Mouse (Mus musculus) MEL (cell line): Measurements from ENCODE around the gene BC030870. TPM values are rescaled to one million over a fixed set of nuclear protein-coding genes. Genes with fewer than 3 reads are reported as not detected.

Source experiments
- DNase-seq: peaks from one replicate; pipeline ENCODE4 v3.0.0; 2011; ENCODE audit warnings: low read depth, low spot score
- H3K27ac ChIP-seq: 2 replicates; pipeline ENCODE4 v1.5.1; 2012; ENCODE audit warnings: low read depth, mild to moderate bottlenecking, control low read depth, low read length, moderate library complexity; ENCODE audit not compliant: control insufficient read depth
- H3K27me3 ChIP-seq, 2 experiments: fragments of 150-350 bp in 1 of 2; sonication (generic) in 1 of 2; 2 replicates each; pipeline ENCODE4 v1.6.1; 2012; ENCODE audit warnings: low read length in 2 of 2, mild to moderate bottlenecking in 2 of 2, improper control_type of control experiment in 1 of 2, moderate library complexity in 1 of 2; ENCODE audit not compliant: insufficient read depth in 2 of 2, control insufficient read depth in 1 of 2
- H3K36me3 ChIP-seq, 2 experiments: 2 replicates each; pipeline ENCODE4 v1.6.1; 2012 to 2014; ENCODE audit warnings: low read length in 2 of 2, improper control_type of control experiment in 1 of 2, inconsistent platforms in 1 of 2, mild to moderate bottlenecking in 1 of 2; ENCODE audit not compliant: insufficient read depth in 2 of 2, control insufficient read depth in 1 of 2
- H3K4me1 ChIP-seq, 2 experiments: fragments of 150-350 bp in 1 of 2; sonication (generic) in 1 of 2; 2 replicates each; pipeline ENCODE4 v1.6.1; 2012; ENCODE audit warnings: low read length in 2 of 2, improper control_type of control experiment in 1 of 2, mild to moderate bottlenecking in 1 of 2; ENCODE audit not compliant: insufficient read depth in 2 of 2, control insufficient read depth in 1 of 2
- H3K4me3 ChIP-seq, 2 experiments: fragments of 150-350 bp in 1 of 2; sonication (generic) in 1 of 2; 2 replicates each; pipeline ENCODE4 v1.5.1; 2012; ENCODE audit warnings: low read depth in 2 of 2, low read length in 2 of 2, mild to moderate bottlenecking in 2 of 2, moderate library complexity in 2 of 2, control low read depth in 1 of 2, improper control_type of control experiment in 1 of 2; ENCODE audit not compliant: control insufficient read depth in 1 of 2, insufficient read depth in 1 of 2
- H3K79me2 ChIP-seq: 2 replicates; pipeline ENCODE4 v1.6.1; 2012; ENCODE audit warnings: mild to moderate bottlenecking, low read length, moderate library complexity; ENCODE audit not compliant: control insufficient read depth, poor library complexity, insufficient read depth
- H3K9ac ChIP-seq: 2 replicates; pipeline ENCODE4 v1.6.1; 2012; ENCODE audit warnings: low read depth, mild to moderate bottlenecking, control low read depth, low read length, moderate library complexity; ENCODE audit not compliant: control insufficient read depth, poor library complexity, severe bottlenecking
- H3K9me3 ChIP-seq: fragments of 150-350 bp; sonication (generic); replicated peaks from 2 replicates; pipeline ENCODE4 v1.6.1; 2012; ENCODE audit warnings: mild to moderate bottlenecking, low read length, improper control_type of control experiment, moderate library complexity; ENCODE audit not compliant: insufficient read depth
- CHD1 ChIP-seq: IDR thresholded peaks from 2 replicates; pipeline ENCODE4 v1.6.1; 2012; ENCODE audit warnings: low read depth, mild to moderate bottlenecking, inconsistent platforms, low read length, improper control_type of control experiment
- CHD2 ChIP-seq: IDR thresholded peaks from 2 replicates; pipeline ENCODE4 v1.6.1; 2011; ENCODE audit warnings: low read length, improper control_type of control experiment
- E2F4 ChIP-seq: IDR thresholded peaks from 2 replicates; pipeline ENCODE4 v1.6.1; 2011; ENCODE audit warnings: low read depth, low read length, improper control_type of control experiment, borderline replicate concordance
- EP300 ChIP-seq, 2 experiments: IDR thresholded peaks; 2 replicates each; pipeline ENCODE4 v1.6.1; 2011; ENCODE audit warnings: improper control_type of control experiment in 2 of 2, low read length in 2 of 2, low read depth in 1 of 2, mild to moderate bottlenecking in 1 of 2
- ETS1 ChIP-seq: IDR thresholded peaks from 2 replicates; pipeline ENCODE4 v1.6.1; 2012; ENCODE audit warnings: low read depth, mild to moderate bottlenecking, inconsistent platforms, low read length, improper control_type of control experiment, moderate library complexity
- GATA1 ChIP-seq: IDR thresholded peaks from 2 replicates; pipeline ENCODE4 v1.6.1; 2011; ENCODE audit warnings: low read depth, low read length, improper control_type of control experiment
- HCFC1 ChIP-seq: IDR thresholded peaks from 2 replicates; pipeline ENCODE4 v1.6.1; 2012; ENCODE audit warnings: low read depth, mild to moderate bottlenecking, inconsistent platforms, low read length, improper control_type of control experiment, moderate library complexity
- KAT2A ChIP-seq: conservative IDR thresholded peaks from 2 replicates; pipeline ENCODE4 v1.6.1; 2012; ENCODE audit warnings: low read depth, low read length, improper control_type of control experiment, inconsistent platforms
- MYB ChIP-seq: IDR thresholded peaks from 2 replicates; pipeline ENCODE4 v1.6.1; 2011; ENCODE audit warnings: mild to moderate bottlenecking, low read depth, low read length, improper control_type of control experiment
- MYC ChIP-seq: IDR thresholded peaks from 2 replicates; pipeline ENCODE4 v1.6.1; 2011; ENCODE audit warnings: low read depth, mild to moderate bottlenecking, low read length, improper control_type of control experiment, moderate library complexity
- NRF1 ChIP-seq: IDR thresholded peaks from 2 replicates; pipeline ENCODE4 v1.6.1; 2014; ENCODE audit warnings: low read depth, mild to moderate bottlenecking, inconsistent platforms, low read length, improper control_type of control experiment, moderate library complexity; ENCODE audit not compliant: poor library complexity, insufficient read depth, severe bottlenecking
- POLR2A ChIP-seq, 2 experiments: IDR thresholded peaks; 2 replicates each; pipeline ENCODE4 v1.6.1; 2011 to 2012; ENCODE audit warnings: low read length in 2 of 2, mild to moderate bottlenecking in 2 of 2, control low read depth in 1 of 2, improper control_type of control experiment in 1 of 2, low read depth in 1 of 2, moderate library complexity in 1 of 2; ENCODE audit not compliant: control insufficient read depth in 1 of 2, insufficient read depth in 1 of 2, poor library complexity in 1 of 2
- POLR2AphosphoS2 ChIP-seq: IDR thresholded peaks from 2 replicates; pipeline ENCODE4 v1.6.1; 2011; ENCODE audit warnings: low read length, improper control_type of control experiment
- POLR2AphosphoS5 ChIP-seq: IDR thresholded peaks from 2 replicates; pipeline ENCODE4 v1.6.1; 2012; ENCODE audit warnings: low read depth, borderline replicate concordance, mild to moderate bottlenecking, inconsistent platforms, low read length, moderate library complexity, mixed read lengths
- RCOR1 ChIP-seq: IDR thresholded peaks from 2 replicates; pipeline ENCODE4 v1.6.1; 2012; ENCODE audit warnings: low read depth, mild to moderate bottlenecking, inconsistent platforms, low read length, improper control_type of control experiment
- SIN3A ChIP-seq: IDR thresholded peaks from 2 replicates; pipeline ENCODE4 v1.6.1; 2012; ENCODE audit warnings: low read length, improper control_type of control experiment, inconsistent platforms
- TAL1 ChIP-seq: IDR thresholded peaks from 2 replicates; pipeline ENCODE4 v1.6.1; 2012; ENCODE audit warnings: mild to moderate bottlenecking, inconsistent platforms, low read length, moderate library complexity, mixed read lengths
- USF1 ChIP-seq: IDR thresholded peaks from 2 replicates; pipeline ENCODE4 v1.6.1; 2014; ENCODE audit warnings: low read depth, mild to moderate bottlenecking, inconsistent platforms, low read length, improper control_type of control experiment, moderate library complexity
- USF2 ChIP-seq, 2 experiments: IDR thresholded peaks; 2 replicates each; pipeline ENCODE4 v1.6.1; 2011 to 2012; ENCODE audit warnings: improper control_type of control experiment in 2 of 2, low read length in 2 of 2, borderline replicate concordance in 1 of 2, inconsistent platforms in 1 of 2, low read depth in 1 of 2, mild to moderate bottlenecking in 1 of 2; ENCODE audit not compliant: insufficient read depth in 1 of 2
- ZKSCAN1 ChIP-seq: IDR thresholded peaks from 2 replicates; pipeline ENCODE4 v1.6.1; 2012; ENCODE audit warnings: low read depth, mild to moderate bottlenecking, inconsistent platforms, low read length, improper control_type of control experiment, moderate library complexity
- ZMIZ1 ChIP-seq: IDR thresholded peaks from 2 replicates; pipeline ENCODE4 v1.6.1; 2012; ENCODE audit warnings: low read depth, mild to moderate bottlenecking, inconsistent platforms, low read length, improper control_type of control experiment, moderate library complexity
- polyA plus RNA-seq, 2 experiments: library from polyadenylated mRNA; stranded (reverse) in 1 of 2; unstranded in 1 of 2; fragments of >175 nt in 1 of 2; fragments of >200 nt in 1 of 2; gene quantifications; 2 replicates each; pipeline versions ENCODE4 v1.2.1 to v1.2.4; 2012; ENCODE audit warnings: low replicate concordance in 2 of 2, low read depth in 1 of 2; ENCODE audit not compliant: insufficient read length in 2 of 2, insufficient read depth in 1 of 2, missing spikeins in 1 of 2
- total RNA-seq: library from RNA; depleted of rRNA; stranded (reverse); fragments of 300-350 nt; gene quantifications from 2 replicates; pipeline ENCODE4 v1.2.3, GENCODE M21; 2012; rRNA removed

Gene BC030870
- total and polyA plus RNA-seq, 3 experiments, result not detected

GRCm38 (mm10) chr8:65046565-65046964, 82.8 kb downstream of the BC030870 start:
- H3K27me3 ChIP-seq, result no peaks in the 10 kb centered on the region
- H3K4me1 ChIP-seq, result no peaks in the 10 kb centered on the region
- H3K79me2 ChIP-seq, result no peaks in the 10 kb centered on the region
- H3K9me3 ChIP-seq, result no peaks in the 10 kb centered on the region
- no peak for DNase-seq
- no peaks in the 10 kb centered on the region for H3K36me3 ChIP-seq
- TF ChIP-seq ETS1, result no peak
- no peak for TF ChIP-seq E2F4
- TF ChIP-seq POLR2A (IDR thresholded peaks at IDR 0.05; ENCODE audit: control insufficient read depth in 1 of 2, insufficient read depth in 1 of 2, low read depth in 1 of 2, low read length in 2 of 2, poor library complexity in 1 of 2), result no peak
- no peak for TF ChIP-seq TAL1
- TF ChIP-seq USF2 (IDR thresholded peaks at IDR 0.05; ENCODE audit: borderline replicate concordance in 1 of 2, insufficient read depth in 1 of 2, low read depth in 1 of 2, low read length in 2 of 2), result no peak
- no peak for TF ChIP-seq CHD2
- TF ChIP-seq GATA1, result no peak
- no peak for TF ChIP-seq ZKSCAN1
- TF ChIP-seq EP300 (IDR thresholded peaks at IDR 0.05; ENCODE audit: low read depth in 1 of 2, low read length in 2 of 2), result no peak
- no peak for TF ChIP-seq POLR2AphosphoS2
- no peak for TF ChIP-seq POLR2AphosphoS5
- TF ChIP-seq KAT2A, result no peak
- TF ChIP-seq NRF1, result no peak
- no peak for TF ChIP-seq CHD1
- no peak for TF ChIP-seq MYB
- TF ChIP-seq RCOR1, result no peak
- TF ChIP-seq HCFC1, result no peak
- TF ChIP-seq USF1, result no peak
- TF ChIP-seq MYC, result no peak
- no peak overlapping the region for H3K27ac ChIP-seq
- H3K9ac ChIP-seq, result no peak overlapping the region
- H3K4me3 ChIP-seq, result no peak overlapping the region

GRCm38 (mm10) chr8:65037117-65037533, 92.2 kb downstream of the BC030870 start, which contains the start of gene Apela:
Apela (minus strand) TSS chr8:65037336.
- Histone ChIP-seq H3K27ac (no peak within 1 kb of the TSS), H3K79me2 (no peaks in the 10 kb centered on the region), H3K27me3 (no peaks in the 10 kb centered on the region), H3K36me3 (no peaks in the 10 kb centered on the region), H3K9me3 (no peaks in the 10 kb centered on the region), H3K9ac (no peak within 1 kb of the TSS), H3K4me1 (no peaks in the 10 kb centered on the region), H3K4me3 (no peak within 1 kb of the TSS)
- no peak for TF ChIP-seq KAT2A
- no peak for TF ChIP-seq ZMIZ1
- no peak for TF ChIP-seq MYC
- no peak for TF ChIP-seq SIN3A
- DNase-seq, result no peak

Other genes with a start within 250 kb of the BC030870 start
- gene Tmem192, start 182.4 kb downstream of the BC030870 start, total RNA-seq, result 6.3 and 7.0 TPM in 2 replicates
- 10 to 100 TPM in 1 of 2 experiments, not detected in 1; 24.9 TPM for gene Tmem192, start 182.4 kb downstream of the BC030870 start, polyA plus RNA-seq
- not detected in 2 replicates for gene Trim75, start 141.7 kb downstream of the BC030870 start, total RNA-seq
- not detected for gene Trim75, start 141.7 kb downstream of the BC030870 start, polyA plus RNA-seq
- gene Trim61, start 111.0 kb downstream of the BC030870 start, total RNA-seq, result not detected in 2 replicates
- not detected for gene Trim61, start 111.0 kb downstream of the BC030870 start, polyA plus RNA-seq
- not detected in 2 replicates for gene Trim60, start 111.0 kb downstream of the BC030870 start, total RNA-seq
- not detected for gene Trim60, start 111.0 kb downstream of the BC030870 start, polyA plus RNA-seq
- not detected in 2 replicates for gene Apela, start 92.2 kb downstream of the BC030870 start, total RNA-seq
- not detected for gene Apela, start 92.2 kb downstream of the BC030870 start, polyA plus RNA-seq
- not detected in 2 replicates for gene Gm10663, start 54.5 kb downstream of the BC030870 start, total RNA-seq
- not detected for gene Gm10663, start 54.5 kb downstream of the BC030870 start, polyA plus RNA-seq